38 mouse cellular contexts compared by ENCODE assay signal in the genomic region with DNA sequence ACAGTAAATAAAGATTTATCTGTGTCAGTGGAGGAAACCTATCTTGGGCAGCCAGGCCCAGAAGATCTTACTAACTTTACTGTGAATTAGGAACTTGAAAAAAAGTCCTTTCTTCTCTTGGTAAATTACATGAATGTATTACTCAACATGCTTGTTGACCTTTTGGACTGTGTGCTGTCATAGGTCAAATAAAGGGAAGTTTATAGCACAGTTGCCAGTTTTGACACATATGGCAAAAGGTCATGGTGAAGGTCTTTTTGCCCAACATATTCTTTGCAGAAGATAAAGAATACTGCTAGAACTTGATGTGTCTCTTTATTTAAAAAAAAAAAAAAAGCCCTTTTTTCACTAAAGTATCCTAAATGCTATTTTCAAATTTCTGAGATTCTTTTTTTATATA. TPM values are rescaled to one million over a fixed set of nuclear protein-coding genes. Genes with fewer than 3 reads are reported as not detected.
"Had no signal": no experiment of that assay in that cellular context is flagged by ENCODE, and none has a peak within 500 bp of the region (broad histone marks: within the 10 kb centered on the region; RNA-seq: fewer than 3 reads in every experiment).

No protein-coding gene starts in this region.

- H3K9ac ChIP-seq: embryonic facial prominence, embryonic 12.5 days; embryonic facial prominence, embryonic 13.5 days; embryonic facial prominence, embryonic 15.5 days; forebrain, embryonic 12.5 days; forebrain, embryonic 13.5 days; forebrain, embryonic 15.5 days; forebrain, postnatal 0 days had no signal

- H3K36me3 ChIP-seq: embryonic facial prominence, embryonic 10.5 days; embryonic facial prominence, embryonic 12.5 days; embryonic facial prominence, embryonic 13.5 days; embryonic facial prominence, embryonic 15.5 days; forebrain, embryonic 10.5 days; forebrain, embryonic 12.5 days; forebrain, embryonic 15.5 days; heart, embryonic 10.5 days had no signal

- H3K9me3 ChIP-seq: embryonic facial prominence, embryonic 10.5 days; embryonic facial prominence, embryonic 12.5 days; embryonic facial prominence, embryonic 13.5 days; embryonic facial prominence, embryonic 15.5 days; forebrain, embryonic 10.5 days; forebrain, embryonic 12.5 days; forebrain, embryonic 13.5 days; forebrain, embryonic 15.5 days; heart, embryonic 10.5 days had no signal

- DNase-seq: cerebellum, postnatal 10 days; cerebellum, postnatal 14 days; cerebellum, postnatal 25 days; cerebellum, postnatal 36 days; embryo, embryonic 11 days; forebrain, postnatal 0 days; gastrocnemius, adult 2 months; gastrocnemius, postnatal 10 days; gastrocnemius, postnatal 14 days; gastrocnemius, postnatal 25 days; gastrocnemius, postnatal 36 days; heart, adult 11 months; heart, adult 18-20 months; heart, adult 2 months had no signal

- H3K4me3 ChIP-seq: embryonic facial prominence, embryonic 10.5 days; embryonic facial prominence, embryonic 12.5 days; embryonic facial prominence, embryonic 13.5 days; embryonic facial prominence, embryonic 15.5 days; erythroblast, embryonic 14.5 days; forebrain, embryonic 10.5 days; forebrain, embryonic 12.5 days; forebrain, embryonic 13.5 days; forebrain, embryonic 15.5 days; gastrocnemius, adult 2 months; heart, adult 2 months; heart, embryonic 10.5 days had no signal

- H3K27me3 ChIP-seq: embryonic facial prominence, embryonic 12.5 days; embryonic facial prominence, embryonic 13.5 days; embryonic facial prominence, embryonic 15.5 days; forebrain, embryonic 12.5 days; forebrain, embryonic 13.5 days; forebrain, embryonic 15.5 days had no signal

- H3K4me1 ChIP-seq: embryonic facial prominence, embryonic 10.5 days; embryonic facial prominence, embryonic 12.5 days; embryonic facial prominence, embryonic 13.5 days; embryonic facial prominence, embryonic 15.5 days; forebrain, embryonic 10.5 days; forebrain, embryonic 12.5 days; forebrain, embryonic 13.5 days; forebrain, embryonic 15.5 days; heart, embryonic 10.5 days had no signal

- H3K27ac ChIP-seq: embryonic facial prominence, embryonic 10.5 days; embryonic facial prominence, embryonic 12.5 days; embryonic facial prominence, embryonic 13.5 days; embryonic facial prominence, embryonic 15.5 days; forebrain, embryonic 10.5 days; forebrain, embryonic 12.5 days; forebrain, embryonic 13.5 days; forebrain, embryonic 15.5 days; gastrocnemius, adult 2 months; heart, adult 2 months; heart, embryonic 10.5 days had no signal

- ATAC-seq: forebrain, embryonic 13.5 days; forebrain, embryonic 14.5 days; forebrain, embryonic 15.5 days; forebrain, embryonic 16.5 days; forebrain, postnatal 0 days had no signal

- H3K4me2 ChIP-seq: embryonic facial prominence, embryonic 12.5 days; embryonic facial prominence, embryonic 13.5 days; embryonic facial prominence, embryonic 15.5 days; forebrain, embryonic 12.5 days; forebrain, embryonic 13.5 days; forebrain, embryonic 15.5 days had no signal

RNA-seq across cellular contexts. Expression of gene Vmn2r106, which starts 1.6 kb away (rescaled TPM):
- total RNA-seq: common myeloid progenitor, adult 5-6 weeks; forebrain, postnatal 0 days; gastrocnemius, adult 18-20 months; gastrocnemius, adult 2 months; gastrocnemius, adult 8-10 months; gastrocnemius, postnatal 10 days; gastrocnemius, postnatal 14 days; gastrocnemius, postnatal 25 days; gastrocnemius, postnatal 36 days; gastrocnemius, postnatal 4 days; granulocyte monocyte progenitor cell, adult 5-6 weeks; heart, adult 18-20 months; heart, adult 2 months; heart, adult 8-10 months had no signal
- polyA plus RNA-seq: cortical plate, adult 2 months; embryonic facial prominence, embryonic 10.5 days; embryonic facial prominence, embryonic 11.5 days; embryonic facial prominence, embryonic 12.5 days; embryonic facial prominence, embryonic 13.5 days; embryonic facial prominence, embryonic 14.5 days; embryonic facial prominence, embryonic 15.5 days; erythroblast, embryonic 14.5 days; forebrain, embryonic 10.5 days; forebrain, embryonic 11.5 days; forebrain, embryonic 12.5 days; forebrain, embryonic 13.5 days; forebrain, embryonic 14.5 days; forebrain, embryonic 15.5 days; forebrain, embryonic 16.5 days; forebrain, postnatal 0 days; frontal cortex, adult 2 months; gonadal fat pad, adult 2 months; heart, adult 2 months; heart, embryonic 10.5 days had no signal

RNA-seq across cellular contexts. Expression of gene Vmn2r105, which starts 52.1 kb away (rescaled TPM):
- total RNA-seq: common myeloid progenitor, adult 5-6 weeks; forebrain, postnatal 0 days; gastrocnemius, adult 18-20 months; gastrocnemius, adult 2 months; gastrocnemius, adult 8-10 months; gastrocnemius, postnatal 10 days; gastrocnemius, postnatal 14 days; gastrocnemius, postnatal 25 days; gastrocnemius, postnatal 36 days; gastrocnemius, postnatal 4 days; granulocyte monocyte progenitor cell, adult 5-6 weeks; heart, adult 18-20 months; heart, adult 2 months; heart, adult 8-10 months had no signal
- polyA plus RNA-seq: cortical plate, adult 2 months; embryonic facial prominence, embryonic 10.5 days; embryonic facial prominence, embryonic 11.5 days; embryonic facial prominence, embryonic 12.5 days; embryonic facial prominence, embryonic 13.5 days; embryonic facial prominence, embryonic 14.5 days; embryonic facial prominence, embryonic 15.5 days; erythroblast, embryonic 14.5 days; forebrain, embryonic 10.5 days; forebrain, embryonic 11.5 days; forebrain, embryonic 12.5 days; forebrain, embryonic 13.5 days; forebrain, embryonic 14.5 days; forebrain, embryonic 15.5 days; forebrain, embryonic 16.5 days; forebrain, postnatal 0 days; frontal cortex, adult 2 months; gonadal fat pad, adult 2 months; heart, adult 2 months; heart, embryonic 10.5 days had no signal

RNA-seq across cellular contexts. Expression of gene Vmn2r107, which starts 58.1 kb away (rescaled TPM):
- total RNA-seq: common myeloid progenitor, adult 5-6 weeks; forebrain, postnatal 0 days; gastrocnemius, adult 18-20 months; gastrocnemius, adult 2 months; gastrocnemius, adult 8-10 months; gastrocnemius, postnatal 10 days; gastrocnemius, postnatal 14 days; gastrocnemius, postnatal 25 days; gastrocnemius, postnatal 36 days; gastrocnemius, postnatal 4 days; granulocyte monocyte progenitor cell, adult 5-6 weeks; heart, adult 18-20 months; heart, adult 2 months; heart, adult 8-10 months had no signal
- polyA plus RNA-seq: cortical plate, adult 2 months; embryonic facial prominence, embryonic 10.5 days; embryonic facial prominence, embryonic 11.5 days; embryonic facial prominence, embryonic 12.5 days; embryonic facial prominence, embryonic 13.5 days; embryonic facial prominence, embryonic 14.5 days; embryonic facial prominence, embryonic 15.5 days; erythroblast, embryonic 14.5 days; forebrain, embryonic 10.5 days; forebrain, embryonic 11.5 days; forebrain, embryonic 12.5 days; forebrain, embryonic 13.5 days; forebrain, embryonic 14.5 days; forebrain, embryonic 15.5 days; forebrain, embryonic 16.5 days; forebrain, postnatal 0 days; frontal cortex, adult 2 months; gonadal fat pad, adult 2 months; heart, adult 2 months; heart, embryonic 10.5 days had no signal
